Mouse (Mus musculus): Measurements from ENCODE around the gene Rbfox3.

DNA sequence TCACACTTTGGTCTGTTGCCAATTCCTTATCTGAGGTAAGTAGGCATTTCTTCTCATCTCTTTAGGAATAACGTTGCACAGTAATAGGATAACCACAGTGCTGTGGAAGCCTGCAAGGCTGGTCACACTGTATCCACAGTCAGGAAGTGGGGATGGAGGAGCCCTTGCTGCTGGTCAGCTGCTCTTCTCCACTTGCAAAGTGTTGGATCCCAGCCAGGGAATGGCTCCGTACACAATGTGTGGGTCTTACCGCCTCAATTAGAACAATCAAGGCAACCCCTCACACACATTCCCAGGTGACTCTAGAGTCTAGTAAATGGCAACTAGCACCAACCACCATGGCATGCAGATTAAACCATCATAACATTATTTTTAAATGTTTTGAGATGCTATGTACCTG lies 266.2 kb downstream of the Rbfox3 start:
- no peak for TF ChIP-seq POLR2A (IDR thresholded peaks at IDR 0.05; ENCODE audit: borderline replicate concordance, control insufficient read depth, low read depth, low read length)
- no peak for TF ChIP-seq CTCF (IDR thresholded peaks at IDR 0.05; ENCODE audit: control insufficient read depth, insufficient read depth, low read length)
